Mouse (Mus musculus) gastrocnemius, postnatal 36 days (tissue): ENCODE measurements around the gene Samsn1. TPM values are rescaled to one million over a fixed set of nuclear protein-coding genes. Genes with fewer than 3 reads are reported as not detected.

Experiments used
- DNase-seq, 2 experiments: peaks; one replicate each; pipeline ENCODE4 v3.0.0; 2022
- intact Hi-C: fragments of 180-260 bp; cut with DNase I; formaldehyde crosslinking; loops from one replicate; pipeline ENCODE4 v1.15.1; 2025
- long read RNA-seq, 2 experiments: library from polyadenylated mRNA; stranded (forward); transcript quantifications; one replicate each; pipeline ENCODE4 v2.0.0; 2021
- total RNA-seq, 2 experiments: library from RNA; stranded (reverse); gene quantifications; 2 replicates each; pipeline ENCODE4 v1.2.3; 2021

Gene Samsn1
- total RNA-seq, result under 1 TPM in 1 of 2 experiments, not detected in 1; 0.30 TPM
- long read RNA-seq, experiment 1, result 0 reads
- long read RNA-seq, experiment 2, result 0 reads

GRCm38 (mm10) chr16:76022181-76022580 lies at the start of gene Samsn1:
Samsn1 (minus strand) TSS chr16:76022281.
- no peak for DNase-seq
- intact Hi-C loops, result no loop called here

- no peak for DNase-seq
- intact Hi-C loops, result no loop called here
Observed at GRCm38 (mm10) chr16:76066082-76066635, 44.1 kb upstream of the Samsn1 start.

GRCm38 (mm10) chr16:76054976-76055375 lies 32.9 kb upstream of the Samsn1 start:
- no peak for DNase-seq
- intact Hi-C loops, result no loop called here

- intact Hi-C loops, result no loop called here
- no peak for DNase-seq
Observed at GRCm38 (mm10) chr16:76054079-76054478, 32.0 kb upstream of the Samsn1 start.

- DNase-seq, result no peak
- intact Hi-C loops, result no loop called here
Observed at GRCm38 (mm10) chr16:76053537-76053936, 31.5 kb upstream of the Samsn1 start.

GRCm38 (mm10) chr16:76047066-76047465 lies 25.0 kb upstream of the Samsn1 start:
- intact Hi-C loops, result no loop called here
- DNase-seq, result no peak

GRCm38 (mm10) chr16:76040319-76040945 lies 18.4 kb upstream of the Samsn1 start:
- intact Hi-C loops, result no loop called here
- DNase-seq, result no peak

- intact Hi-C loops, result no loop called here
- DNase-seq, result no peak
Observed at GRCm38 (mm10) chr16:76019164-76019563, 2.9 kb downstream of the Samsn1 start.

GRCm38 (mm10) chr16:76003812-76004389 lies 18.2 kb downstream of the Samsn1 start:
- intact Hi-C loops, result no loop called here
- DNase-seq, result no peak

GRCm38 (mm10) chr16:76002870-76003572 lies 19.1 kb downstream of the Samsn1 start:
- intact Hi-C loops, result no loop called here
- no peak for DNase-seq

GRCm38 (mm10) chr16:76002287-76002686 lies 19.8 kb downstream of the Samsn1 start:
- intact Hi-C loops, result no loop called here

GRCm38 (mm10) chr16:76001788-76002187 lies 20.3 kb downstream of the Samsn1 start:
- intact Hi-C loops, result no loop called here
- no peak for DNase-seq

More at GRCm38 (mm10) chr16:76002287-76002686, 19.8 kb downstream of the Samsn1 start:
- no peak for DNase-seq

- intact Hi-C loops, result no loop called here
- DNase-seq, result no peak
Observed at GRCm38 (mm10) chr16:76000127-76000526, 22.0 kb downstream of the Samsn1 start.

- no peak for DNase-seq
- intact Hi-C loops, result no loop called here
Observed at GRCm38 (mm10) chr16:75990173-75990572, 31.9 kb downstream of the Samsn1 start.

GRCm38 (mm10) chr16:75983831-75984230 lies 38.2 kb downstream of the Samsn1 start:
- intact Hi-C loops, result no loop called here
- no peak for DNase-seq

- no peak for DNase-seq
- intact Hi-C loops, result no loop called here
Observed at GRCm38 (mm10) chr16:75979381-75979780, 42.7 kb downstream of the Samsn1 start.

- no peak for DNase-seq
- intact Hi-C loops, result no loop called here
Observed at GRCm38 (mm10) chr16:75977798-75978197, 44.3 kb downstream of the Samsn1 start.

GRCm38 (mm10) chr16:75975682-75976332 lies 46.3 kb downstream of the Samsn1 start:
- DNase-seq, result no peak
- intact Hi-C loops, result no loop called here

- DNase-seq, result no peak
- intact Hi-C loops, result no loop called here
Observed at GRCm38 (mm10) chr16:75970266-75970998, 51.6 kb downstream of the Samsn1 start.

GRCm38 (mm10) chr16:75962021-75962420 lies 60.1 kb downstream of the Samsn1 start:
- intact Hi-C loops, result no loop called here
- DNase-seq, result no peak
